Mouse (Mus musculus) heart, postnatal 25 days (tissue): ENCODE measurements around the gene Prkra. TPM values are rescaled to one million over a fixed set of nuclear protein-coding genes. Genes with fewer than 3 reads are reported as not detected.

Experiments
- DNase-seq: peaks from one replicate; pipeline ENCODE4 v3.0.0; 2022; ENCODE audit warnings: low spot score
- intact Hi-C: fragments of 180-260 bp; cut with DNase I; formaldehyde crosslinking; loops from one replicate; pipeline ENCODE4 v1.15.1; 2025
- total RNA-seq, 2 experiments: library from RNA; stranded (reverse); gene quantifications; 2 replicates each; pipeline ENCODE4 v1.2.3; 2021

The Prkra gene
- total RNA-seq, 2 experiments from 2014 or later, result 13.3 to 15.2 TPM

GRCm38 (mm10) chr2:76592401-76592924 lies 55.4 kb downstream of the Prkra start:
- DNase-seq, result no peak
- intact Hi-C loops, result no loop called here

DNA sequence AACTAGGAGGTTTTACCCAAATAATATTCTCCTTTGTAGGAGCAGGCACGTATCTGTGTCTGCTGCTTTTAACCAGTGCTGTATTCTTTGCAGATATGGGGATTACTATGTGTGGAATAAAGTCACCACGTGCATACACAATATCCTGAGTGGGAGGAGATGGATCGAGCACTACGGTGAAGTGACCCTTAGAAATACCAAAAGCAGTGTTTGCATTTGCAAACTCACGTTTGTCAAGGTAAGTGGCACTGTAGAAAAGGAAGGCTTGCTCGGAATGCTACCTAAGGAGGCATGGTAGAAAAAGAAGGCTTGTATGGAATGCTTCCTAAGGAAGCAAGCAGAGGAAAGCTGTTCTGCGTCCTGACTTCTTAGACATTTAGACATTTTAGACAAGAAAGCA lies 57.6 kb downstream of the Prkra start:
- intact Hi-C loops, result no loop called here
- DNase-seq, result no peak

DNA sequence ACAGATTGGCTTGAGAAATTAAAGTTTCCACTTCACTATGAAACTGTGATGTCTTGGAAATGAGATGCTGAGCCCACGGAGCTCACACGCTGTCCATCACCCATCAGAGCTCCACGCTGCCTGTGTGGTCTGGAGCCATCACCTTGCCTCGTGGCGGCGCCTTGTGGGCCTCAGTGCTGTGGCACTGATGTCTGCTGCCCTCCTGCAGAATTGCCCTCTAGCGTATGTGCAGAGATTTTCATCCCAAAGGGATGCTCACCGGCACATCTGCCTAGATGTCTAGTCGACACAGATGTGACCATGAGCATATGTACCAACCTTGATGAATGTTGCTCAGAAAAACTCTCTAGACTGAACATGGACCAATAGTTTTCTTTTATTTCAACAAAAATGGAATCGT lies 60.9 kb downstream of the Prkra start:
- DNase-seq, result no peak
- intact Hi-C loops, result no loop called here

GRCm38 (mm10) chr2:76585090-76585489 lies 62.7 kb downstream of the Prkra start:
- intact Hi-C loops, result no loop called here
- DNase-seq, result no peak

Other genes starting within 250 kb of the Prkra start
- gene Osbpl6, start 241.5 kb downstream of the Prkra start, total RNA-seq, result 10 to 100 TPM in 1 of 2 experiments, 1 to 10 TPM in 1; 8.8 to 11.9 TPM
- not detected for gene Pjvk, start 461 bp upstream of the Prkra start, total RNA-seq
- gene Fkbp7, start 25.1 kb upstream of the Prkra start, total RNA-seq, result 10 to 100 TPM; 19.7 to 21.2 TPM
- gene Plekha3, start 27.3 kb upstream of the Prkra start, total RNA-seq, result 10 to 100 TPM; 17.8 to 20.7 TPM